8 mouse cellular contexts compared by ENCODE assay signal in genomic region chr7:19148875-19149541, GRCm38 (mm10). TPM values are rescaled to one million over a fixed set of nuclear protein-coding genes. Genes with fewer than 3 reads are reported as not detected.
DNase-seq lines count a peak whose midpoint lies in the region; ATAC-seq and TF ChIP-seq lines count a peak whose summit lies in the region.

Gene Qpctl (minus strand): TSS chr7:19149291.

- DNase-seq in c-Kit-positive CD71-positive TER-119-positive erythroid progenitor cells, embryonic 14.5 days (ENCODE audit: low spot score), result peak; percentile 99
- DNase-seq in heart, postnatal 0 days (ENCODE audit: low spot score), result peak; percentile 98
- peak; percentile 98 to 99 for DNase-seq in kidney, postnatal 4 days

- no peak for TF ChIP-seq EP300 in heart, postnatal 0 days (IDR thresholded peaks at IDR 0.05; ENCODE audit: low read depth)

- H3K4me3 ChIP-seq in E14TG2a.4 (replicated peaks; ENCODE audit: low read length), result peak within 1 kb of the TSS; percentile 99
- peak within 1 kb of the TSS; percentile 68 for H3K4me3 ChIP-seq in forebrain, embryonic 12.5 days (replicated peaks)
- H3K4me3 ChIP-seq in heart, postnatal 0 days (ENCODE audit: low read depth, low read length), result peak within 1 kb of the TSS; percentile 66
- H3K4me3 ChIP-seq in liver, embryonic 16.5 days (ENCODE audit: low read depth, low read length), result peak within 1 kb of the TSS; percentile 69
- peak within 1 kb of the TSS; percentile 53 for H3K4me3 ChIP-seq in neural tube, embryonic 13.5 days
- H3K4me3 ChIP-seq in testis, adult 2 months (ENCODE audit: control insufficient read depth, low read depth, low read length), result peak within 1 kb of the TSS; percentile 91

- H3K36me3 ChIP-seq in E14TG2a.4 (ENCODE audit: insufficient read depth, low read length), result peaks cover 57% of the 10 kb centered on the region
- H3K36me3 ChIP-seq in forebrain, embryonic 12.5 days (replicated peaks), result peaks cover 41% of the 10 kb centered on the region
- H3K36me3 ChIP-seq in heart, postnatal 0 days (replicated peaks; ENCODE audit: control insufficient read depth, insufficient read depth, low read length), result peaks cover 31% of the 10 kb centered on the region
- H3K36me3 ChIP-seq in liver, embryonic 16.5 days (ENCODE audit: control insufficient read depth, insufficient read depth), result peaks cover 6% of the 10 kb centered on the region; the same call in 1 of the 2 replicates
- H3K36me3 ChIP-seq in neural tube, embryonic 13.5 days, result peaks cover 42% of the 10 kb centered on the region
- peaks cover 4% of the 10 kb centered on the region for H3K36me3 ChIP-seq in testis, adult 2 months (ENCODE audit: control insufficient read depth, insufficient read depth, low read length)

- peak; percentile 97 for ATAC-seq in forebrain, embryonic 12.5 days (ENCODE audit: low FRiP score)
- peak; percentile 97 for ATAC-seq in heart, postnatal 0 days (ENCODE audit: insufficient read depth, low read depth)
- peak; percentile 96 for ATAC-seq in liver, embryonic 16.5 days (ENCODE audit: low read depth)
- ATAC-seq in neural tube, embryonic 13.5 days (ENCODE audit: low read depth), result peak; percentile 97

- WGBS in forebrain, embryonic 12.5 days, result under 1% methylated on average over 43 of the region's 43 CpGs
- 0% methylated on average over 43 of the region's 43 CpGs for WGBS in heart, postnatal 0 days
- under 1% methylated on average over 43 of the region's 43 CpGs for WGBS in liver, embryonic 16.5 days (ENCODE audit: insufficient replicate concordance)
- under 1% methylated on average over 43 of the region's 43 CpGs for WGBS in neural tube, embryonic 13.5 days

- peaks cover 40% of the 10 kb centered on the region for H3K4me1 ChIP-seq in E14TG2a.4 (replicated peaks; ENCODE audit: low read depth, low read length)
- peaks cover 18% of the 10 kb centered on the region for H3K4me1 ChIP-seq in forebrain, embryonic 12.5 days
- H3K4me1 ChIP-seq in heart, postnatal 0 days (ENCODE audit: control insufficient read depth, insufficient read depth), result peaks cover 16% of the 10 kb centered on the region
- peaks cover 16% of the 10 kb centered on the region for H3K4me1 ChIP-seq in liver, embryonic 16.5 days (ENCODE audit: control insufficient read depth, low read depth, low read length)
- H3K4me1 ChIP-seq in neural tube, embryonic 13.5 days (replicated peaks), result peaks cover 30% of the 10 kb centered on the region
- peaks cover 6% of the 10 kb centered on the region for H3K4me1 ChIP-seq in testis, adult 2 months (ENCODE audit: control insufficient read depth, insufficient read depth, low read length)

- H3K27ac ChIP-seq in forebrain, embryonic 12.5 days, result peak within 1 kb of the TSS; percentile 89
- H3K27ac ChIP-seq in heart, postnatal 0 days (ENCODE audit: low read depth), result peak within 1 kb of the TSS; percentile 77
- peak within 1 kb of the TSS; percentile 85 for H3K27ac ChIP-seq in liver, embryonic 16.5 days (ENCODE audit: low read length)
- peak within 1 kb of the TSS; percentile 87 for H3K27ac ChIP-seq in neural tube, embryonic 13.5 days (replicated peaks)
- peak within 1 kb of the TSS; percentile 95 for H3K27ac ChIP-seq in testis, adult 2 months (ENCODE audit: control insufficient read depth, insufficient read depth, low read depth, low read length)

- H3K9ac ChIP-seq in forebrain, embryonic 12.5 days, result peak within 1 kb of the TSS; percentile 73
- peak within 1 kb of the TSS; percentile 60 for H3K9ac ChIP-seq in heart, postnatal 0 days (replicated peaks; ENCODE audit: low read depth, low read length)
- H3K9ac ChIP-seq in liver, embryonic 16.5 days (ENCODE audit: low read depth, low read length), result peak within 1 kb of the TSS; percentile 67
- H3K9ac ChIP-seq in neural tube, embryonic 13.5 days, result peak within 1 kb of the TSS; percentile 80

- peak within 1 kb of the TSS; percentile 87 for H3K4me2 ChIP-seq in forebrain, embryonic 12.5 days
- peak within 1 kb of the TSS; percentile 86 for H3K4me2 ChIP-seq in heart, postnatal 0 days (ENCODE audit: low read depth, low read length)
- peak within 1 kb of the TSS; percentile 97 for H3K4me2 ChIP-seq in liver, embryonic 16.5 days (ENCODE audit: low read depth, low read length)
- H3K4me2 ChIP-seq in neural tube, embryonic 13.5 days, result peak within 1 kb of the TSS; percentile 97

- no peaks in the 10 kb centered on the region for H3K27me3 ChIP-seq in E14TG2a.4 (ENCODE audit: insufficient read depth, low read length)
- H3K27me3 ChIP-seq in forebrain, embryonic 12.5 days, result no peaks in the 10 kb centered on the region
- H3K27me3 ChIP-seq in heart, postnatal 0 days (ENCODE audit: control insufficient read depth, insufficient read depth, low read length), result no peaks in the 10 kb centered on the region
- no peaks in the 10 kb centered on the region for H3K27me3 ChIP-seq in liver, embryonic 16.5 days (ENCODE audit: control insufficient read depth, insufficient read depth, low read depth, low read length)
- no peaks in the 10 kb centered on the region for H3K27me3 ChIP-seq in neural tube, embryonic 13.5 days
- H3K27me3 ChIP-seq in testis, adult 2 months (ENCODE audit: control insufficient read depth, insufficient read depth, low read length), result no peaks in the 10 kb centered on the region

- peak; percentile 38 for TF ChIP-seq POLR2A in testis, adult 2 months (IDR thresholded peaks at IDR 0.05; ENCODE audit: control insufficient read depth, low read depth, low read length)

- no peak for TF ChIP-seq CTCF in E14TG2a.4 (conservative IDR thresholded peaks at IDR 0.05; ENCODE audit: low read length)
- no peak for TF ChIP-seq CTCF in heart, postnatal 0 days (IDR thresholded peaks at IDR 0.05; ENCODE audit: low read depth)
- TF ChIP-seq CTCF in testis, adult 2 months (IDR thresholded peaks at IDR 0.05; ENCODE audit: control insufficient read depth, insufficient read depth, insufficient replicate concordance, low read depth, low read length), result no peak

- no peaks in the 10 kb centered on the region for H3K9me3 ChIP-seq in E14TG2a.4 (ENCODE audit: low read length)
- H3K9me3 ChIP-seq in forebrain, embryonic 12.5 days, result no peaks in the 10 kb centered on the region
- H3K9me3 ChIP-seq in heart, postnatal 0 days (replicated peaks; ENCODE audit: control insufficient read depth, low read length), result no peaks in the 10 kb centered on the region
- H3K9me3 ChIP-seq in liver, embryonic 16.5 days (replicated peaks; ENCODE audit: control insufficient read depth, low read length), result no peaks in the 10 kb centered on the region
- no peaks in the 10 kb centered on the region for H3K9me3 ChIP-seq in neural tube, embryonic 13.5 days

RNA-seq across cellular contexts. Expression of gene Qpctl, which starts in this region (rescaled TPM):
- 14.4 and 14.7 TPM in 2 replicates for polyA plus RNA-seq in forebrain, embryonic 12.5 days (2016; fragmentation: Nextera tagmentation; extraction: Ambion mirVana)
- 4.4 and 4.9 TPM in 2 replicates for total RNA-seq in heart, postnatal 0 days (2014; rRNA removed; ENCODE audit: low replicate concordance)
- polyA plus RNA-seq in heart, postnatal 0 days (2015; fragmentation: Nextera tagmentation; extraction: Ambion mirVana), result 7.3 and 7.9 TPM in 2 replicates
- polyA plus RNA-seq in liver, embryonic 16.5 days (2015; fragmentation: Nextera tagmentation; extraction: Ambion mirVana), result 3.9 and 4.0 TPM in 2 replicates
- 21.7 and 22.2 TPM in 2 replicates for polyA plus RNA-seq in neural tube, embryonic 13.5 days (2015; fragmentation: Nextera tagmentation; extraction: Ambion mirVana)
- 12.7 and 13.5 TPM in 2 replicates for polyA plus RNA-seq in testis, adult 2 months (2012; rRNA removed)

Comparison
In these comparisons a context has a peak if more than half of its experiments do, and no peak if none do; other contexts are left out.
1. Peak in every context shown above with its lines: DNase-seq, ATAC-seq, H3K4me3 ChIP-seq and H3K27ac ChIP-seq.